In genomic region chr19:50945006-50945405, GRCm38 (mm10) we compare ENCODE assay signal across 31 mouse cellular contexts.
DNase-seq lines count a peak whose midpoint lies in the region; ATAC-seq lines count a peak whose summit lies in the region.
"Had no signal": no experiment of that assay in that cellular context is flagged by ENCODE, and none has a peak within 500 bp of the region (broad histone marks: within the 10 kb centered on the region; RNA-seq: fewer than 3 reads in every experiment).

No protein-coding gene starts in this region.

- no peak overlapping the region for H3K4me3 ChIP-seq in forebrain, embryonic 15.5 days
- H3K4me3 ChIP-seq: embryonic facial prominence, embryonic 10.5 days; embryonic facial prominence, embryonic 15.5 days; forebrain, embryonic 13.5 days; hindbrain, embryonic 12.5 days; intestine, embryonic 15.5 days; liver, embryonic 12.5 days; megakaryocyte, embryonic 14.5 days; midbrain, embryonic 12.5 days; myocyte; neural tube, embryonic 12.5 days had no signal

- 75% methylated on average over 1 of the region's 1 CpGs for WGBS in forebrain, embryonic 15.5 days

- peak; percentile 1 to 27 for DNase-seq in left cerebral cortex, adult 8-10 months (ENCODE audit: low spot score in 2 of 2)
- DNase-seq in left cerebral cortex, adult 11 months (ENCODE audit: low spot score), result no peak
- DNase-seq in 3T3-L1 (ENCODE audit: low read depth, low spot score), result peak; percentile 37
- DNase-seq in brain, adult 2 months (ENCODE audit: low read depth, low spot score), result peak; percentile 78
- peak; percentile 0 to 12 for DNase-seq in right cerebral cortex, postnatal 36 days (ENCODE audit: low spot score in 2 of 2)
- DNase-seq: adrenal gland, adult 2 months; cerebellum, adult 8-10 months; cerebellum, postnatal 25 days; gastrocnemius, postnatal 14 days; heart, adult 11 months; heart, postnatal 36 days; kidney, adult 2 months; kidney, postnatal 36 days; layer of hippocampus, postnatal 36 days; liver, postnatal 0 days; lung, postnatal 36 days had no signal

- no peak overlapping the region for H3K4me2 ChIP-seq in forebrain, embryonic 15.5 days (replicated peaks)
- H3K4me2 ChIP-seq: embryonic facial prominence, embryonic 15.5 days; forebrain, embryonic 13.5 days; heart, embryonic 11.5 days; hindbrain, embryonic 12.5 days; intestine, embryonic 15.5 days; liver, embryonic 12.5 days; midbrain, embryonic 12.5 days; neural tube, embryonic 12.5 days had no signal

- no peaks in the 10 kb centered on the region for H3K4me1 ChIP-seq in forebrain, embryonic 15.5 days
- H3K4me1 ChIP-seq: embryonic facial prominence, embryonic 10.5 days; embryonic facial prominence, embryonic 15.5 days; forebrain, embryonic 13.5 days; hindbrain, embryonic 12.5 days; intestine, embryonic 15.5 days; liver, embryonic 12.5 days; megakaryocyte, embryonic 14.5 days; midbrain, embryonic 12.5 days; neural tube, embryonic 12.5 days had no signal

- no peak overlapping the region for H3K27ac ChIP-seq in forebrain, embryonic 15.5 days (replicated peaks)
- H3K27ac ChIP-seq: embryonic facial prominence, embryonic 10.5 days; embryonic facial prominence, embryonic 15.5 days; forebrain, embryonic 13.5 days; hindbrain, embryonic 12.5 days; hindbrain, postnatal 0 days; intestine, embryonic 15.5 days; liver, embryonic 12.5 days; midbrain, embryonic 12.5 days; neural tube, embryonic 12.5 days had no signal

- no peaks in the 10 kb centered on the region for H3K36me3 ChIP-seq in forebrain, embryonic 15.5 days
- H3K36me3 ChIP-seq: embryonic facial prominence, embryonic 10.5 days; embryonic facial prominence, embryonic 15.5 days; hindbrain, embryonic 12.5 days; intestine, embryonic 15.5 days; liver, embryonic 12.5 days; midbrain, embryonic 12.5 days; neural tube, embryonic 12.5 days had no signal

- H3K9me3 ChIP-seq in forebrain, embryonic 15.5 days, result no peaks in the 10 kb centered on the region
- H3K9me3 ChIP-seq: embryonic facial prominence, embryonic 10.5 days; embryonic facial prominence, embryonic 15.5 days; forebrain, embryonic 13.5 days; hindbrain, embryonic 12.5 days; intestine, embryonic 15.5 days; liver, embryonic 12.5 days; megakaryocyte, embryonic 14.5 days; midbrain, embryonic 12.5 days; neural tube, embryonic 12.5 days had no signal

- no peak for ATAC-seq in forebrain, embryonic 15.5 days (replicated peaks)
- ATAC-seq: activated CD4-positive, CD25-positive, alpha-beta regulatory T cell, adult 4 months; forebrain, embryonic 13.5 days; hindbrain, postnatal 0 days; intestine, embryonic 15.5 days; liver, embryonic 12.5 days; liver, postnatal 0 days had no signal

- no peaks in the 10 kb centered on the region for H3K27me3 ChIP-seq in forebrain, embryonic 15.5 days
- H3K27me3 ChIP-seq: CH12.LX; embryonic facial prominence, embryonic 15.5 days; forebrain, embryonic 13.5 days; hindbrain, embryonic 12.5 days; intestine, embryonic 15.5 days; liver, embryonic 12.5 days; megakaryocyte, embryonic 14.5 days; midbrain, embryonic 12.5 days; neural tube, embryonic 12.5 days had no signal

- no peak overlapping the region for H3K9ac ChIP-seq in forebrain, embryonic 15.5 days (replicated peaks)
- H3K9ac ChIP-seq: embryonic facial prominence, embryonic 15.5 days; forebrain, embryonic 13.5 days; hindbrain, embryonic 12.5 days; intestine, embryonic 15.5 days; liver, embryonic 12.5 days; liver, postnatal 0 days; midbrain, embryonic 12.5 days; neural tube, embryonic 12.5 days had no signal
